Mouse (Mus musculus) limb, embryonic 13.5 days (tissue): ENCODE results near the gene Bpi. TPM values are rescaled to one million over a fixed set of nuclear protein-coding genes. Genes with fewer than 3 reads are reported as not detected.

Source experiments
- ATAC-seq: fragments of 200-750 bp; cut with Nextera tagmentation; 2 replicates; pipeline ENCODE4 v1.8.0; 2017; ENCODE audit warnings: low read depth, moderate number of reproducible peaks, moderate TSS enrichment; ENCODE audit not compliant: low FRiP score
- H3K27ac ChIP-seq: fragments of 300-500 bp; sonication (generic); 2 replicates; pipeline ENCODE4 v1.5.1; 2015; ENCODE audit warnings: inconsistent platforms, mild to moderate bottlenecking, moderate library complexity
- H3K27me3 ChIP-seq: fragments of 300-500 bp; sonication (generic); 2 replicates; pipeline ENCODE4 v1.6.1; 2015; ENCODE audit warnings: mild to moderate bottlenecking, inconsistent platforms
- H3K36me3 ChIP-seq: fragments of 300-500 bp; sonication (generic); 2 replicates; pipeline ENCODE4 v1.6.1; 2015; ENCODE audit warnings: inconsistent platforms, mild to moderate bottlenecking, moderate library complexity
- H3K4me1 ChIP-seq: fragments of 300-500 bp; sonication (generic); 2 replicates; pipeline ENCODE4 v1.6.1; 2015; ENCODE audit warnings: inconsistent platforms
- H3K4me2 ChIP-seq: fragments of 300-500 bp; sonication (generic); replicated peaks from 2 replicates; pipeline ENCODE4 v1.6.1; 2015; ENCODE audit warnings: inconsistent platforms, mild to moderate bottlenecking, moderate library complexity
- H3K4me3 ChIP-seq: fragments of 300-500 bp; sonication (generic); 2 replicates; pipeline ENCODE4 v1.5.1; 2015; ENCODE audit warnings: moderate library complexity, mild to moderate bottlenecking, inconsistent platforms
- H3K9ac ChIP-seq: fragments of 300-500 bp; sonication (generic); 2 replicates; pipeline ENCODE4 v1.6.1; 2015; ENCODE audit warnings: mild to moderate bottlenecking, inconsistent platforms
- H3K9me3 ChIP-seq: fragments of 300-500 bp; sonication (generic); 2 replicates; pipeline ENCODE4 v1.6.1; 2016; ENCODE audit warnings: inconsistent platforms
- WGBS: fragments of 180-500 bp; shearing (Covaris S2); methylation state at CpG from one replicate; pipeline ENCODE4 v1.1.7; 2015; 5-methylcytosine and 5-hydroxymethylcytosine counted together
- polyA plus RNA-seq: library from polyadenylated mRNA; unstranded; fragments of >200 nt; fragmentation: Nextera tagmentation; extraction: Ambion mirVana; gene quantifications from 2 replicates; pipeline ENCODE4 v1.2.1, GENCODE M21; 2015

The Bpi gene
- polyA plus RNA-seq = not detected in 2 replicates

DNA sequence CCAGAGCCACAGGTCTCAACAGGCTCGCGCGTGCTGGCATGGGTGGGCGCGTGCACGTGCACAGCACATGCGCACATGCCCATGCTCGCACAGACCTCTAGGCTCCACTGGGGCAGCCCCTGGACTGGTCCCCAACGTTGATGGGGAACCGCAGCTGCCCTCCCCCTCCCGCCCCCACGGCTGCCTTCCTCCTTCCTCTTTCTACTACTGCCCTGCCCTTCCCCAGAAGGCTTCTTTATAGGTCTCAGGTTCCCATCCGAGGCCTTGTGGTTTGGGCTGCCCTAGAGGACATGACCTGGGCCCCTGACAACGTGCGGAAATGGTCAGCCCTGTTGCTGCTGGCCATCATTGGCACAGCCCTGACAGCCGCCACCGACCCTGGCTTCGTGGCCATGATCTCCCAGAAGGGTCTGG is at the start of gene Bpi:
Gene Bpi, plus strand, starts transcription at position 90 of the 414 bp plus-strand sequence.
- Histone ChIP-seq H3K9ac (peak within 1 kb of the TSS; percentile 39; the same call in 1 of the 2 replicates), H3K4me3 (no peak within 1 kb of the TSS), H3K4me1 (peaks cover 27% of the 10 kb centered on the region), H3K4me2 (peak within 1 kb of the TSS; percentile 30), H3K9me3 (no peaks in the 10 kb centered on the region), H3K27me3 (0 out of 2 replicates have a peak, but pooled peaks cover 4% of the 10 kb centered on the region), H3K27ac (no peak within 1 kb of the TSS), H3K36me3 (no peaks in the 10 kb centered on the region)
- 51% methylated on average over 18 of the region's 18 CpGs for WGBS
- no peak for ATAC-seq

DNA sequence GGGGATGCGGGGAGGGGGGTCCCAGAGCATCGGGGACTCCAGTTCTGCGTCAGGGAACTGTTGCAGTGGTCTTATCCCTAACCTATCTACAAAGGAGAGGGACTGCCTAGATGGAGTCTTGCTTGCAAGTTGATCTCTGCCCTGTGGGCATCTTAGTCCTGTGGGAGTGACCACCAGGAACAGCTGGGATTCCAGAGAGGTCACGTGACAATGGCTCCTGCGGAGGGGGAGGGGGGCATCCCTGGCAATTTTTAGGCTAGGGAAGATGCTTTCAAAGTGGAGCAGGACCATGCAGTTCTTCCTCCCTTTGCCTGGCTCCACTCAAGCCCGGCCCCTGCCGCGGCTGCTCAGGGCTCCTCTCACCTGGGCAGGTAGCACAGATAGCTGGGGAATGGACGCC is 48.1 kb upstream of the Bpi start:
- no peak overlapping the region for H3K4me3 ChIP-seq
- no peak overlapping the region for H3K27ac ChIP-seq
- no peak overlapping the region for H3K4me2 ChIP-seq
- no peak overlapping the region for H3K9ac ChIP-seq
- peaks cover 38% of the 10 kb centered on the region for H3K4me1 ChIP-seq
- ATAC-seq = no peak
- no peaks in the 10 kb centered on the region for H3K9me3 ChIP-seq
- no peaks in the 10 kb centered on the region for H3K27me3 ChIP-seq
- peaks cover 37% of the 10 kb centered on the region for H3K36me3 ChIP-seq
- WGBS = 54% methylated on average over 9 of the region's 9 CpGs

DNA sequence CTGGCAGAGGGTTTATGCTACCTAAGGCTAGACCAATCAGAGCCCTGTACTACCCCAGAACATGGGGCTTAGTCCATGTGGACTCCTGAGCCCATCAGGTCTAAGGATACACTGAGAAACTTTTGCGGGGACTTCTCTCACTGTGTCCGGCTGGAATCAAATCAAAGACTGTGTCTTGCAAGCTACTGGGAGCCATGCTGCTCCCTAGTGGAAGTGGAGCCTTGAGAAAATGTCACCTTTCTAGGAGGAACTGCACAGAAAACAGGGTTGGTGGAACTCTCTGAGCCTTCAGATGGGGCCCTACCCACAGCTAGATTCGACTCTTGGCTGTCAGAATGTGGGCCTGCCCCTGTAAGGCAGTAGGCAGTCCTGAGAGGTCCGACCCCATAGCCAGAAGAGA is 47.4 kb upstream of the Bpi start:
- Histone ChIP-seq H3K4me1 (peaks cover 45% of the 10 kb centered on the region), H3K4me3 (no peak overlapping the region), H3K36me3 (peaks cover 45% of the 10 kb centered on the region), H3K9me3 (no peaks in the 10 kb centered on the region), H3K4me2 (0 out of 2 replicates have a peak overlapping the region, but pooled peaks have one; percentile 41), H3K27ac (no peak overlapping the region; the same call in 1 of the 2 replicates), H3K27me3 (no peaks in the 10 kb centered on the region), H3K9ac (no peak overlapping the region; the same call in 1 of the 2 replicates)
- 51% methylated on average over 4 of the region's 4 CpGs for WGBS
- ATAC-seq = no peak

- peak overlapping the region; percentile 50 for H3K9ac ChIP-seq
- 26% methylated on average over 10 of the region's 10 CpGs for WGBS
- no peaks in the 10 kb centered on the region for H3K9me3 ChIP-seq
- H3K36me3 ChIP-seq = peaks cover 49% of the 10 kb centered on the region
- no peaks in the 10 kb centered on the region for H3K27me3 ChIP-seq
- H3K27ac ChIP-seq = no peak overlapping the region; the same call in 1 of the 2 replicates
- no peak overlapping the region for H3K4me3 ChIP-seq
- peaks cover 48% of the 10 kb centered on the region for H3K4me1 ChIP-seq
- peak overlapping the region; percentile 41 for H3K4me2 ChIP-seq
- no peak for ATAC-seq
These were observed 46.9 kb upstream of the Bpi start for GRCm38 (mm10) chr2:158210958-158211357.

GRCm38 (mm10) chr2:158211764-158212471 is 46.0 kb upstream of the Bpi start:
- Histone ChIP-seq H3K4me2 (peak overlapping the region; percentile 41), H3K27ac (peak overlapping the region; percentile 44; the same call in 1 of the 2 replicates), H3K27me3 (no peaks in the 10 kb centered on the region), H3K9me3 (no peaks in the 10 kb centered on the region), H3K9ac (no peak overlapping the region), H3K4me1 (peaks cover 48% of the 10 kb centered on the region), H3K36me3 (peaks cover 59% of the 10 kb centered on the region), H3K4me3 (no peak overlapping the region)
- whole genome bisulfite sequencing = 57% methylated on average over 4 of the region's 4 CpGs
- ATAC-seq = no peak

DNA sequence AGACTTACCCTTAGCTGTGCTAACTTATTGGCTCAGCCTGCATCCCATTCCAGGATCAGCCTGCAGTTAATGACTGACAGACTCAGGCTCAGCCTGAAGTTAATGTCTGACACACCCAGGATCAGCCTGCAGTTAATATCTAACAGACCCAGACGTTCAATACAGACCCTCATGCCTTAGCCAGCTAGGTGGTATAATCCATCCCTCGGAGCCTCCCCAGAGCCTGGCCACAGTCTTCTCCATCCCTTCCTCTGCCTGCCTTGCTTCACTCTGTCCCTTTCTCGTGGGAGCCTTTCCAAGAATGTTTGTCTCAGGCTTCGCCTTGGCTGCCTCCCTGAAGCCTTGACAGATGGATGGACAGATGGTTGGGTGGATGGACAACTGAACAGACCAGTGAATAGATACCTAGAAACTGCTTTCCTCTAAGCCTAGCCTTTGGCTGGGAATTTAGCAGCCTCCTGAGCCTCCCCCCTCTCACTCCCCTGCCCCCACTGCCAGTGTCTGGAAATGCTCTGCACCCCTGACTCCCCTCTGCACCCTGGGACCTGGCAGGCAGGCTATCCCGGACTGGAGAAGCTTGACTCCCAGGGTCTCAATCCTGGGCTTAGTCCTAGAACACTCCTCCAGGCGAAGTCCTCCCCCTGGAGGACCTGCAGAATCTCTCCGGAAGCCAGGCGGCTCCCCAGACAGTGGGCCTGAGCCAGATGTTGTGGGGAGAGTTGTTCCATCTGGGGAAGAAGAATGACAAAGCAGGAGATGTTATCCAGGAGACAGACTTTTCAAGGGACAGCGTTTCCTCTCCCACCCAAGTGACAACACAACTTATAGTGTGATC is 42.4 kb upstream of the Bpi start:
- Histone ChIP-seq H3K4me1 (peaks cover 30% of the 10 kb centered on the region), H3K9ac (no peak overlapping the region; the same call in 1 of the 2 replicates), H3K4me3 (no peak overlapping the region), H3K27me3 (no peaks in the 10 kb centered on the region), H3K27ac (peak overlapping the region; percentile 65), H3K36me3 (peaks cover 78% of the 10 kb centered on the region), H3K9me3 (no peaks in the 10 kb centered on the region), H3K4me2 (no peak overlapping the region)
- WGBS = 46% methylated on average over 9 of the region's 9 CpGs
- no peak for ATAC-seq

DNA sequence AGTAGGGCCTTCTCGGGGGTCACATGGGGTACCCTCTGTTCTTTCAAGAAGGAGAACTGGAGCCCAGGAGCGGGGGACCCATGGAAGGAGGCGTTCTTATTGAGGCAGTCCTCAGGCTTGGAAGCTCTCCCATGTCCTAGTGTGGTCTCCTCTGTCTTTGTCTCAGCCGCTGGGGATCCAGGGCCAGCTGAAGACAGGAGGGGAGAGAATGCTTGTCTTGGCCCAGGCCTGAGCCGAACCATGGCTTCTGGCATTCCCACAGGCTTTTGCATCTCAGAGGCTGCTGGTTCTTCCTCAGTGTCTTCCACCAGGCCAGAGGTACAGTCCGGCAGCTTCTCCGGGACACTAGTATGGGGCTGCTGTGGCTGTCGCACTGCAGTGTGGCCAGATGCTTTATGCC is 41.4 kb upstream of the Bpi start:
- Histone ChIP-seq H3K4me1 (peaks cover 20% of the 10 kb centered on the region), H3K27me3 (no peaks in the 10 kb centered on the region), H3K36me3 (peaks cover 78% of the 10 kb centered on the region), H3K9ac (no peak overlapping the region), H3K4me2 (no peak overlapping the region), H3K4me3 (no peak overlapping the region), H3K9me3 (no peaks in the 10 kb centered on the region), H3K27ac (no peak overlapping the region)
- no peak for ATAC-seq
- 86% methylated on average over 8 of the region's 8 CpGs for WGBS

GRCm38 (mm10) chr2:158219562-158219961 is 38.3 kb upstream of the Bpi start:
- Histone ChIP-seq H3K27me3 (no peaks in the 10 kb centered on the region), H3K4me3 (no peak overlapping the region), H3K9me3 (no peaks in the 10 kb centered on the region), H3K4me2 (no peak overlapping the region), H3K27ac (no peak overlapping the region), H3K36me3 (peaks cover 58% of the 10 kb centered on the region), H3K4me1 (peaks cover 42% of the 10 kb centered on the region), H3K9ac (no peak overlapping the region)
- WGBS = 92% methylated on average over 2 of the region's 2 CpGs
- no peak for ATAC-seq

DNA sequence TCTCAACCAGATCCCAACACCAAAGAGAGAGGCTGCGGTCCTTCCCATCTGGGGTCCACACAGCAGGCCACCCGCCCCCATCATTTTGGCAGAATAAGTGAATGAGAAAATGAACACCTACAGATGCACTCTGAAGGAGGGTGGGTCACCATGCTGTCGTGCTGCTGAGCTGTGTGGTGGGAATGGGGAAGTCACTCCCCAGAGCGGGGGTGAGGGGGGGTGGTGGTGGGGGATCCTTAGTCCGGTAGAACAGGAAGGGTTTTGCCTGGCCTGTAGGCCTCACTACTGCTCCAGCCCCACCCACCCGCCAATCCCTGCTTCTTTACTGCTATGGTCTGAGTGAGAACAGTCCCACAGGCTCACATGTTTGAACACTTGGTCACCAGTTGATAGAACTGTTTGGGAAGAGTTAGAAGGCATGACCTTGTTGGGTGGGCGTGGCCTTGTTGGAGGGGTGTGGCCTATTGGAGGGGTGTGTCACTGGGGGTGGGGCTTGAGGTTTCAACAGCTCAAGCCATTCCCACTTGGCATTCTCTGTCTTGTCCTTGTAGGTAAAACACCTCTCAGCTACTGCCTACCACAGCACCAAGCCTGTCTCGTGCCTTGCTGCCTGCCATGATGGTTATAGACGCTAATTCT is 36.3 kb upstream of the Bpi start:
- ATAC-seq = no peak
- H3K4me3 ChIP-seq = no peak overlapping the region
- 84% methylated on average over 9 of the region's 9 CpGs for WGBS
- no peak overlapping the region for H3K4me2 ChIP-seq
- H3K9me3 ChIP-seq = no peaks in the 10 kb centered on the region
- H3K27me3 ChIP-seq = no peaks in the 10 kb centered on the region
- H3K36me3 ChIP-seq = peaks cover 38% of the 10 kb centered on the region
- no peak overlapping the region for H3K9ac ChIP-seq
- H3K27ac ChIP-seq = peak overlapping the region; percentile 95; the same call in 1 of the 2 replicates
- peaks cover 41% of the 10 kb centered on the region for H3K4me1 ChIP-seq

GRCm38 (mm10) chr2:158222664-158223063 is 35.2 kb upstream of the Bpi start:
- H3K27ac ChIP-seq = peak overlapping the region; percentile 95
- no peaks in the 10 kb centered on the region for H3K9me3 ChIP-seq
- H3K4me3 ChIP-seq = no peak overlapping the region
- H3K4me2 ChIP-seq = peak overlapping the region; percentile 41
- H3K9ac ChIP-seq = no peak overlapping the region
- 29% methylated on average over 4 of the region's 4 CpGs for WGBS
- H3K36me3 ChIP-seq = peaks cover 27% of the 10 kb centered on the region
- no peaks in the 10 kb centered on the region for H3K27me3 ChIP-seq
- peaks cover 49% of the 10 kb centered on the region for H3K4me1 ChIP-seq
- peak; percentile 74 for ATAC-seq

- Histone ChIP-seq H3K9me3 (no peaks in the 10 kb centered on the region), H3K27me3 (no peaks in the 10 kb centered on the region), H3K27ac (peak overlapping the region; percentile 95), H3K4me2 (peak overlapping the region; percentile 41), H3K4me1 (peaks cover 55% of the 10 kb centered on the region), H3K4me3 (no peak overlapping the region), H3K9ac (no peak overlapping the region), H3K36me3 (peaks cover 18% of the 10 kb centered on the region)
- WGBS = 18% methylated on average over 3 of the region's 3 CpGs
- ATAC-seq = peak; percentile 75
These were observed 34.4 kb upstream of the Bpi start for GRCm38 (mm10) chr2:158223497-158223896.

- no peak overlapping the region for H3K4me3 ChIP-seq
- H3K9ac ChIP-seq = no peak overlapping the region
- peak overlapping the region; percentile 8; the same call in 1 of the 2 replicates for H3K27ac ChIP-seq
- H3K36me3 ChIP-seq = peaks cover under 1% of the 10 kb centered on the region
- H3K4me1 ChIP-seq = peaks cover 65% of the 10 kb centered on the region
- H3K9me3 ChIP-seq = no peaks in the 10 kb centered on the region
- no peaks in the 10 kb centered on the region for H3K27me3 ChIP-seq
- H3K4me2 ChIP-seq = no peak overlapping the region
- 73% methylated on average over 5 of the region's 5 CpGs for WGBS
- ATAC-seq = no peak
These were observed 32.6 kb upstream of the Bpi start for GRCm38 (mm10) chr2:158225301-158225700.
